Mouse (Mus musculus) embryonic facial prominence, embryonic 11.5 days (tissue): Measurements from ENCODE around the gene Mycbpap. TPM values are rescaled to one million over a fixed set of nuclear protein-coding genes. Genes with fewer than 3 reads are reported as not detected.

ENCODE experiments used
- ATAC-seq: fragments of 200-750 bp; cut with Nextera tagmentation; replicated peaks from 2 replicates; pipeline ENCODE4 v1.8.0; 2017; ENCODE audit warnings: low read depth; ENCODE audit not compliant: insufficient number of reproducible peaks, low FRiP score, low TSS enrichment
- DNase-seq: peaks from one replicate; pipeline ENCODE4 v3.0.0-alpha.2; 2015; ENCODE audit warnings: low spot score
- H3K27ac ChIP-seq: fragments of 300-500 bp; sonication (generic); replicated peaks from 2 replicates; pipeline ENCODE4 v1.5.1; 2014; ENCODE audit warnings: mild to moderate bottlenecking, low read depth, low read length, control low read depth
- H3K27me3 ChIP-seq: fragments of 300-500 bp; sonication (generic); 2 replicates; pipeline ENCODE4 v1.6.1; 2014; ENCODE audit warnings: mild to moderate bottlenecking, low read length, moderate library complexity, mixed read lengths; ENCODE audit not compliant: control insufficient read depth, insufficient read depth
- H3K36me3 ChIP-seq: fragments of 300-500 bp; sonication (generic); replicated peaks from 2 replicates; pipeline ENCODE4 v1.6.1; 2014; ENCODE audit warnings: low read depth, mild to moderate bottlenecking, low read length, moderate library complexity, mixed read lengths; ENCODE audit not compliant: control insufficient read depth, insufficient read depth
- H3K4me1 ChIP-seq: fragments of 300-500 bp; sonication (generic); 2 replicates; pipeline ENCODE4 v1.6.1; 2014; ENCODE audit warnings: low read length, mixed read lengths; ENCODE audit not compliant: control insufficient read depth, insufficient read depth
- H3K4me2 ChIP-seq: fragments of 300-500 bp; sonication (generic); 2 replicates; pipeline ENCODE4 v1.6.1; 2014; ENCODE audit warnings: low read depth, mild to moderate bottlenecking, control low read depth, low read length, moderate library complexity
- H3K4me3 ChIP-seq: fragments of 300-500 bp; sonication (generic); 2 replicates; pipeline ENCODE4 v1.5.1; 2014; ENCODE audit warnings: low read depth, low read length, control low read depth
- H3K9ac ChIP-seq: fragments of 300-500 bp; sonication (generic); replicated peaks from 2 replicates; pipeline ENCODE4 v1.6.1; 2014; ENCODE audit warnings: mild to moderate bottlenecking, control low read depth, low read length
- H3K9me3 ChIP-seq: fragments of 300-500 bp; sonication (generic); replicated peaks from 2 replicates; pipeline ENCODE4 v1.6.1; 2016; ENCODE audit warnings: mild to moderate bottlenecking, low read length, inconsistent platforms, mixed read lengths; ENCODE audit not compliant: control insufficient read depth
- WGBS: fragments of 180-500 bp; shearing (Covaris S2); extraction: QIAGEN DNeasy Blood & Tissue Kit; methylation state at CpG from one replicate; pipeline ENCODE4 v1.1.7; 2014; 5-methylcytosine and 5-hydroxymethylcytosine counted together
- polyA plus RNA-seq: library from polyadenylated mRNA; unstranded; fragments of >200 nt; fragmentation: Nextera tagmentation; extraction: Ambion mirVana; gene quantifications from 2 replicates; pipeline ENCODE4 v1.2.1, GENCODE M21; 2014

Gene Mycbpap
- polyA plus RNA-seq, 1 experiment from 2014 or later: 1.9 TPM

- Histone ChIP-seq H3K4me3 (no peak overlapping the region), H3K27ac (no peak overlapping the region), H3K4me2 (no peak overlapping the region), H3K4me1 (no peaks in the 10 kb centered on the region), H3K36me3 (no peaks in the 10 kb centered on the region), H3K9ac (no peak overlapping the region), H3K9me3 (no peaks in the 10 kb centered on the region), H3K27me3 (no peaks in the 10 kb centered on the region)
- DNase-seq: no peak
- WGBS: 80% methylated on average over 3 of the region's 3 CpGs
- ATAC-seq: no peak
These were observed 36.7 kb upstream of the Mycbpap start for GRCm38 (mm10) chr11:94558226-94558625.

- ATAC-seq (no peak), DNase-seq (no peak)
- Histone ChIP-seq H3K9ac (no peak overlapping the region), H3K27me3 (no peaks in the 10 kb centered on the region), H3K36me3 (no peaks in the 10 kb centered on the region; the same call in 1 of the 2 replicates), H3K9me3 (no peaks in the 10 kb centered on the region), H3K4me3 (no peak overlapping the region), H3K27ac (no peak overlapping the region), H3K4me2 (no peak overlapping the region), H3K4me1 (no peaks in the 10 kb centered on the region)
- 90% methylated on average over 5 of the region's 5 CpGs for WGBS
These were observed 28.9 kb upstream of the Mycbpap start for GRCm38 (mm10) chr11:94550442-94550744.

GRCm38 (mm10) chr11:94549691-94550441 lies 28.3 kb upstream of the Mycbpap start:
- Histone ChIP-seq H3K4me3 (no peak overlapping the region), H3K4me2 (no peak overlapping the region), H3K9ac (no peak overlapping the region), H3K9me3 (no peaks in the 10 kb centered on the region), H3K4me1 (no peaks in the 10 kb centered on the region), H3K36me3 (no peaks in the 10 kb centered on the region; the same call in 1 of the 2 replicates), H3K27me3 (no peaks in the 10 kb centered on the region), H3K27ac (no peak overlapping the region)
- ATAC-seq (no peak), DNase-seq (no peak)
- WGBS: 79% methylated on average over 10 of the region's 10 CpGs

- Histone ChIP-seq H3K36me3 (no peaks in the 10 kb centered on the region; the same call in 1 of the 2 replicates), H3K9ac (peak within 1 kb of the TSS; percentile 65), H3K27ac (peak within 1 kb of the TSS; percentile 76; the same call in 1 of the 2 replicates), H3K4me2 (peak within 1 kb of the TSS; percentile 78), H3K27me3 (no peaks in the 10 kb centered on the region), H3K4me1 (no peaks in the 10 kb centered on the region), H3K9me3 (no peaks in the 10 kb centered on the region), H3K4me3 (peak within 1 kb of the TSS; percentile 52)
- ATAC-seq (peak; percentile 87), DNase-seq (peak; percentile 94)
- 5% methylated on average over 49 of the region's 49 CpGs for WGBS
These were observed 27.5 kb upstream of the Mycbpap start, which contains the start of gene Rsad1 for GRCm38 (mm10) chr11:94548888-94549690. Rsad1 (minus strand) TSS chr11:94549255.

GRCm38 (mm10) chr11:94548041-94548784 lies 26.7 kb upstream of the Mycbpap start:
- Histone ChIP-seq H3K9ac (peak overlapping the region; percentile 65), H3K9me3 (no peaks in the 10 kb centered on the region), H3K4me2 (peak overlapping the region; percentile 78), H3K4me3 (peak overlapping the region; percentile 52), H3K36me3 (no peaks in the 10 kb centered on the region; the same call in 1 of the 2 replicates), H3K4me1 (no peaks in the 10 kb centered on the region), H3K27ac (no peak overlapping the region), H3K27me3 (no peaks in the 10 kb centered on the region)
- ATAC-seq: no peak; the same call in 1 of the 2 replicates
- 12% methylated on average over 24 of the region's 24 CpGs for WGBS
- DNase-seq: peak; percentile 34

- Histone ChIP-seq H3K27ac (no peak overlapping the region), H3K4me1 (no peaks in the 10 kb centered on the region), H3K27me3 (no peaks in the 10 kb centered on the region), H3K4me2 (no peak overlapping the region), H3K9me3 (no peaks in the 10 kb centered on the region), H3K9ac (no peak overlapping the region), H3K36me3 (no peaks in the 10 kb centered on the region; the same call in 1 of the 2 replicates), H3K4me3 (no peak overlapping the region)
- 89% methylated on average over 6 of the region's 6 CpGs for WGBS
- DNase-seq: no peak
- no peak for ATAC-seq
These were observed 25.7 kb upstream of the Mycbpap start for GRCm38 (mm10) chr11:94547271-94547670.

- no peak overlapping the region for H3K4me2 ChIP-seq
- no peak for ATAC-seq
- H3K27me3 ChIP-seq: no peaks in the 10 kb centered on the region
- no peak overlapping the region for H3K4me3 ChIP-seq
- no peak overlapping the region for H3K27ac ChIP-seq
- H3K9ac ChIP-seq: no peak overlapping the region
- no peaks in the 10 kb centered on the region for H3K9me3 ChIP-seq
- no peak for DNase-seq
- no peaks in the 10 kb centered on the region for H3K4me1 ChIP-seq
- H3K36me3 ChIP-seq: no peaks in the 10 kb centered on the region
- 94% methylated on average over 5 of the region's 5 CpGs for WGBS
These were observed 24.8 kb upstream of the Mycbpap start for GRCm38 (mm10) chr11:94546381-94546780.
